Mouse (Mus musculus): ENCODE data around the gene Adgrv1. TPM values are rescaled to one million over a fixed set of nuclear protein-coding genes. Genes with fewer than 3 reads are reported as not detected.

Gene Adgrv1
- polyA plus RNA-seq, 1 experiment from 2014 or later = 4.3 TPM

GRCm38 (mm10) chr13:81385597-81386362 lies 247.2 kb downstream of the Adgrv1 start:
- no peaks in the 10 kb centered on the region for H3K4me1 ChIP-seq (ENCODE audit: insufficient read depth, low read length)
- ATAC-seq (ENCODE audit: low FRiP score, low TSS enrichment) = peak; percentile 83; the same call in 1 of the 2 replicates
- no peak overlapping the region for H3K9ac ChIP-seq (replicated peaks; ENCODE audit: low read length)
- H3K27ac ChIP-seq (ENCODE audit: low read length) = no peak overlapping the region
- H3K4me2 ChIP-seq (replicated peaks; ENCODE audit: low read depth, low read length) = no peak overlapping the region
- no peaks in the 10 kb centered on the region for H3K27me3 ChIP-seq (ENCODE audit: insufficient read depth, low read length)
- no peak overlapping the region for H3K4me3 ChIP-seq (ENCODE audit: low read length)
- H3K9me3 ChIP-seq (ENCODE audit: low read length) = no peaks in the 10 kb centered on the region
- H3K36me3 ChIP-seq (ENCODE audit: insufficient read depth, low read length) = no peaks in the 10 kb centered on the region
- WGBS = 70% methylated on average over 4 of the region's 4 CpGs

DNA sequence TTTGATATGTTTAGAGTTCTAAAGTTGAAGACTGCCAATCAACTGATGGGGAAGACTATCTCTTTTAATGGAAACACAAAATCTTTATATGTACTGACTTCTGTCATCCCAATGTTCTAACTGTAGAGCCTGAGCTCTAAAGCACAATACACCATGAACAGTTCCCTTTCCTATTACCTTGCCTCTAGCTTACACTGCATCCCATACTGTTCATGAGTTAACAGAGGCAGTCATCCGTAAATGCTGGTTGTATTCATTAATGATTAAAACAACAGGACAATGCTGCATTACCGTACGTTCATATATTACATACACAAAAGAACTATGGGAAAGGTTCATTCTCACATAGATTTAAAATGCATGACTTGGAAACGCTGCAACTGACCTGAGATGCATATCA lies 251.1 kb downstream of the Adgrv1 start:
- no peaks in the 10 kb centered on the region for H3K4me1 ChIP-seq (ENCODE audit: insufficient read depth, low read length)
- no peaks in the 10 kb centered on the region for H3K9me3 ChIP-seq (ENCODE audit: low read length)
- H3K9ac ChIP-seq (replicated peaks; ENCODE audit: low read length) = no peak overlapping the region
- no peak overlapping the region for H3K27ac ChIP-seq (ENCODE audit: low read length)
- H3K36me3 ChIP-seq (ENCODE audit: insufficient read depth, low read length) = no peaks in the 10 kb centered on the region
- no peak overlapping the region for H3K4me3 ChIP-seq (ENCODE audit: low read length)
- 62% methylated on average over 4 of the region's 4 CpGs for WGBS
- H3K4me2 ChIP-seq (replicated peaks; ENCODE audit: low read depth, low read length) = no peak overlapping the region
- no peaks in the 10 kb centered on the region for H3K27me3 ChIP-seq (ENCODE audit: insufficient read depth, low read length)
- peak; percentile 78; the same call in 1 of the 2 replicates for ATAC-seq (ENCODE audit: low FRiP score, low TSS enrichment)

DNA sequence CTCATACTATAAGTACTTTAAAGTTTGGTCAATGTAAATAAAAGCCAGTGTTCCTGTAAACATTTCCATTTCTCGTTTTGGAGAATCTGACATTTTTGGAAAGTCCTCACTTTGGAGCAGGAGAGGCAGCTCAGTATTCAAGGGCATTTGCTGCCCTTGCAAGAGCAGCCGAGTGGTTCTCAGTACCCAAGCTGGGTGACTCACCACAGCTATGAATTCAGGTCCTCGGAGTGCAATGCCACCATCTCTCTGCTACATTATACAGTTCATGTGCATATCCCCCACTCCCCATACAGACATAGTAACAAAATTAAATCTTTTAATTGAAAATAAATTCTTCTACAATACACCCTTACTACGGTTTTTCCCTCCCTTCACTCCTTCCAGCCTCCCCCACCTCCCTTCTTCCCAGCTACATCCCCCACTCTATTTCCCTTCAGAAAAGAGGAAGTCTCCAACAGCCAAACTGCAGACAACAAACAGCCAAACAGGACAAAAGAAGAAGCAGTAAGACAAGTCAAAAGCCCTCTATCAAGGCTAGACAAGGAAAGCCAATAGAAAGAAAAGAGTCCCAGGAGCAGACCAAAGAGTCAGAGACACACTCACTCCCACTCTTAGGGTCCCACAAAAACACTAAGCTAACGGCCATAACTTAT lies 262.0 kb downstream of the Adgrv1 start:
- H3K9ac ChIP-seq (replicated peaks; ENCODE audit: low read length) = no peak overlapping the region
- H3K4me2 ChIP-seq (replicated peaks; ENCODE audit: low read depth, low read length) = no peak overlapping the region
- 78% methylated on average over 5 of the region's 5 CpGs for WGBS
- no peaks in the 10 kb centered on the region for H3K4me1 ChIP-seq (ENCODE audit: insufficient read depth, low read length)
- H3K4me3 ChIP-seq (ENCODE audit: low read length) = no peak overlapping the region
- no peaks in the 10 kb centered on the region for H3K36me3 ChIP-seq (ENCODE audit: insufficient read depth, low read length)
- H3K27me3 ChIP-seq (ENCODE audit: insufficient read depth, low read length) = no peaks in the 10 kb centered on the region
- H3K9me3 ChIP-seq (ENCODE audit: low read length) = no peaks in the 10 kb centered on the region
- H3K27ac ChIP-seq (ENCODE audit: low read length) = no peak overlapping the region
- no peak for ATAC-seq (ENCODE audit: low FRiP score, low TSS enrichment)

DNA sequence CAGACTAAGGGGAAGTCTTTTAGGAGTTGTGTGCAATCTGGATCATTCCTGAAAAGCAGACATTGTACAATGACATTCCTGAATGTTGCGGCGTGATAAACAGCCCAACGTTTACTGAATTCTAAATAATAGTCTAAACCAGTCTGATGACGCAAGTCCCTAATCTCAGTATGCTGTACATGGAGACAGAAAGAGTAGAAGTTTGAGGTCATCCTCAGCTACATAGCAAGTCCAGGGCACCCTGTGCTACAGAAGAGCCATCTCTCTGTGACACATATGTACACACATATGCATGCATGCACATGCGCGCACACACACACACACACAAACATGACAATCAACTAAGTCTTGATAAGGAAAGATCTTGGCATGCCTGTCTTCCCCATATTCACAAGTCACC lies 262.8 kb downstream of the Adgrv1 start:
- H3K4me3 ChIP-seq (ENCODE audit: low read length) = no peak overlapping the region
- H3K27me3 ChIP-seq (ENCODE audit: insufficient read depth, low read length) = no peaks in the 10 kb centered on the region
- H3K27ac ChIP-seq (ENCODE audit: low read length) = no peak overlapping the region
- no peak overlapping the region for H3K9ac ChIP-seq (replicated peaks; ENCODE audit: low read length)
- no peaks in the 10 kb centered on the region for H3K36me3 ChIP-seq (ENCODE audit: insufficient read depth, low read length)
- 88% methylated on average over 6 of the region's 6 CpGs for WGBS
- no peak for ATAC-seq (ENCODE audit: low FRiP score, low TSS enrichment)
- H3K4me1 ChIP-seq (ENCODE audit: insufficient read depth, low read length) = no peaks in the 10 kb centered on the region
- no peak overlapping the region for H3K4me2 ChIP-seq (replicated peaks; ENCODE audit: low read depth, low read length)
- no peaks in the 10 kb centered on the region for H3K9me3 ChIP-seq (ENCODE audit: low read length)

- Histone ChIP-seq H3K9me3 (ENCODE audit: low read length) (no peaks in the 10 kb centered on the region), H3K27me3 (ENCODE audit: insufficient read depth, low read length) (no peaks in the 10 kb centered on the region), H3K4me2 (replicated peaks; ENCODE audit: low read depth, low read length) (no peak overlapping the region), H3K36me3 (ENCODE audit: insufficient read depth, low read length) (no peaks in the 10 kb centered on the region), H3K27ac (ENCODE audit: low read length) (no peak overlapping the region), H3K4me1 (ENCODE audit: insufficient read depth, low read length) (no peaks in the 10 kb centered on the region), H3K9ac (replicated peaks; ENCODE audit: low read length) (no peak overlapping the region), H3K4me3 (ENCODE audit: low read length) (no peak overlapping the region)
- no peak; the same call in 1 of the 2 replicates for ATAC-seq (ENCODE audit: low FRiP score, low TSS enrichment)
- WGBS = 83% methylated on average over 2 of the region's 2 CpGs
These were observed 263.4 kb downstream of the Adgrv1 start for GRCm38 (mm10) chr13:81369564-81369963.

GRCm38 (mm10) chr13:81368987-81369386 lies 264.0 kb downstream of the Adgrv1 start:
- Histone ChIP-seq H3K9ac (replicated peaks; ENCODE audit: low read length) (no peak overlapping the region), H3K4me2 (replicated peaks; ENCODE audit: low read depth, low read length) (no peak overlapping the region), H3K36me3 (ENCODE audit: insufficient read depth, low read length) (no peaks in the 10 kb centered on the region), H3K27me3 (ENCODE audit: insufficient read depth, low read length) (no peaks in the 10 kb centered on the region), H3K27ac (ENCODE audit: low read length) (no peak overlapping the region), H3K4me1 (ENCODE audit: insufficient read depth, low read length) (no peaks in the 10 kb centered on the region), H3K4me3 (ENCODE audit: low read length) (no peak overlapping the region), H3K9me3 (ENCODE audit: low read length) (no peaks in the 10 kb centered on the region)
- 61% methylated on average over 4 of the region's 4 CpGs for WGBS
- no peak for ATAC-seq (ENCODE audit: low FRiP score, low TSS enrichment)

DNA sequence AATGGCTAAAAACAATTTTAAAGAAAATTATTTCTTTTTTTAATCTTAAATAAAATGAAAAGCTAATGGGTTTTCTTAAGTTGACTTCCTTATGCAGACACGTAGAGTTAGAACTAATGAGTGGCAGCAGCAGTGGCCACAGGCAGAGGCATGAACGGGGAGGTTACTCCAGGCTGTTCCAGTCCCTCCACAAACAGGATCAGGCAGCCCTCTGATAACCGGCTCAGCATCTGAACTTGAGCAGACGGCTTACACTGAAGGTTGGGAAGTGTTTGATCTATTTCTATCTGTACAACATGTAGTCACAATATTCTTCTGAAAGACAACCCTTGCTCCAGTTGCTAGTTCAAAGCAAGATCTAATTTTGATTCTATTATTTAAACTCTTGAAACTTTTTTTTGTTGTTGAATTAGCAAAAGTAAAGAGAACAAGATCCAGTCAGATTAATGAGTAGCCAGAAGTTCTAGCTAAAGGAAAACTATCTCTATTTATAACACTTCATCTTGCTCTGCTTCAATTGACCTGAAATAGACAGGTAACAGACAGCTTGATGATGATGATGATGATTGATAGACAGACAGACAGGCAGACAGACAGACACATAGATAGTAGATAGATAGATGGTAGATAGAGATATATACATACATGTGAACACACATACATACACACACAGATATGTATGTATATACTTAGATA lies 265.1 kb downstream of the Adgrv1 start:
- H3K9me3 ChIP-seq (ENCODE audit: low read length) = no peaks in the 10 kb centered on the region
- ATAC-seq (ENCODE audit: low FRiP score, low TSS enrichment) = no peak
- H3K4me1 ChIP-seq (ENCODE audit: insufficient read depth, low read length) = no peaks in the 10 kb centered on the region
- H3K9ac ChIP-seq (replicated peaks; ENCODE audit: low read length) = no peak overlapping the region
- no peak overlapping the region for H3K27ac ChIP-seq (ENCODE audit: low read length)
- no peaks in the 10 kb centered on the region for H3K36me3 ChIP-seq (ENCODE audit: insufficient read depth, low read length)
- no peak overlapping the region for H3K4me3 ChIP-seq (ENCODE audit: low read length)
- no peak overlapping the region for H3K4me2 ChIP-seq (replicated peaks; ENCODE audit: low read depth, low read length)
- 67% methylated on average over 4 of the region's 4 CpGs for WGBS
- H3K27me3 ChIP-seq (ENCODE audit: insufficient read depth, low read length) = no peaks in the 10 kb centered on the region

DNA sequence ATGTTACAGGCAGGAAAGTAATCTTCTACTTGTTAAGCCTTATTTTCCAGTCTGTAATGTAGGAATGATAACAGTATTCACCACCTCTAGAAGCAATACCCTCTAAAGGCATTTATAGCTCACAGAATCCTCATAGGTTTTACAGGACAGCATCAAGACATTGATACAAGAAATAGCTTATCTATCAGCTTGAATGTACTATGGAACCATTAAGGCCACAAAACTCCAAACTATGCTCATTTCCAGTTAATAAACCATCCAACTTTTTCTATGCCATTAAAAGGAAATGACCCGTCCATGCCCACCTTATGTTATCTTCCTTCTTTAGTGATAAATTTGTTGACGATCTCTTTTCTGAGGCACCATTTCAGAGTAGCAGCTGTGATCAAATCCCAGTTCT lies 272.6 kb downstream of the Adgrv1 start:
- Histone ChIP-seq H3K4me2 (replicated peaks; ENCODE audit: low read depth, low read length) (no peak overlapping the region), H3K27me3 (ENCODE audit: insufficient read depth, low read length) (no peaks in the 10 kb centered on the region), H3K4me3 (ENCODE audit: low read length) (no peak overlapping the region), H3K9ac (replicated peaks; ENCODE audit: low read length) (no peak overlapping the region), H3K36me3 (ENCODE audit: insufficient read depth, low read length) (no peaks in the 10 kb centered on the region), H3K27ac (ENCODE audit: low read length) (no peak overlapping the region), H3K4me1 (ENCODE audit: insufficient read depth, low read length) (no peaks in the 10 kb centered on the region), H3K9me3 (ENCODE audit: low read length) (no peaks in the 10 kb centered on the region)
- no peak for ATAC-seq (ENCODE audit: low FRiP score, low TSS enrichment)
- WGBS = 83% methylated on average over 2 of the region's 2 CpGs

GRCm38 (mm10) chr13:81358766-81359165 lies 274.2 kb downstream of the Adgrv1 start:
- no peak overlapping the region for H3K9ac ChIP-seq (replicated peaks; ENCODE audit: low read length)
- no peak overlapping the region for H3K4me2 ChIP-seq (replicated peaks; ENCODE audit: low read depth, low read length)
- no peaks in the 10 kb centered on the region for H3K27me3 ChIP-seq (ENCODE audit: insufficient read depth, low read length)
- H3K9me3 ChIP-seq (ENCODE audit: low read length) = no peaks in the 10 kb centered on the region
- whole genome bisulfite sequencing = 29% methylated on average over 1 of the region's 1 CpGs
- H3K36me3 ChIP-seq (ENCODE audit: insufficient read depth, low read length) = no peaks in the 10 kb centered on the region
- H3K4me1 ChIP-seq (ENCODE audit: insufficient read depth, low read length) = no peaks in the 10 kb centered on the region
- no peak overlapping the region for H3K4me3 ChIP-seq (ENCODE audit: low read length)
- no peak overlapping the region for H3K27ac ChIP-seq (ENCODE audit: low read length)
- no peak for ATAC-seq (ENCODE audit: low FRiP score, low TSS enrichment)

DNA sequence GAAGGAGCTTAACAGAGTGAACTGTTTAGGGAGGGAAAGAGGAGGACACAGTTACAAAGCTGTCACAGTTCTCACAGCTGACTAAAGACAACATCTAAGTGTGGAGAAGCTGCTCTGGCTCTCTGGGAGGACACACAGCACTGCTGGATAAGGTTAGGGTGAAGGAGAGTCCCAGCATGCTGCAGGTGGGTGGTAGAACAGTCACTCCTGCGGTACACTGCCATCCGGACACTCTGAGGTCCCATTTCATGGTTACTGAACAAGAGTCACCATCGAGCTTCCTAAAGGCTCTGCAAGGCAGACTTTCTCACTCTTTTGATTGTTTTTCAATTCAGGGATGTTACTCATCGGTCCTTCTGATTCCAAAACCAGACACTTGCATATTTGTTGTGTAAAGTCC lies 274.6 kb downstream of the Adgrv1 start:
- Histone ChIP-seq H3K27me3 (ENCODE audit: insufficient read depth, low read length) (no peaks in the 10 kb centered on the region), H3K36me3 (ENCODE audit: insufficient read depth, low read length) (no peaks in the 10 kb centered on the region), H3K4me2 (replicated peaks; ENCODE audit: low read depth, low read length) (no peak overlapping the region), H3K9me3 (ENCODE audit: low read length) (no peaks in the 10 kb centered on the region), H3K4me3 (ENCODE audit: low read length) (no peak overlapping the region), H3K27ac (ENCODE audit: low read length) (no peak overlapping the region), H3K9ac (replicated peaks; ENCODE audit: low read length) (no peak overlapping the region), H3K4me1 (ENCODE audit: insufficient read depth, low read length) (no peaks in the 10 kb centered on the region)
- ATAC-seq (ENCODE audit: low FRiP score, low TSS enrichment) = peak; percentile 54; the same call in 1 of the 2 replicates
- 42% methylated on average over 4 of the region's 4 CpGs for WGBS

All from kidney, embryonic 16.5 days (tissue).